Mouse (Mus musculus) liver, postnatal 0 days (tissue): ENCODE measurements around the gene Tarsl2.

Source experiments
- CTCF ChIP-seq: sonication (generic); IDR thresholded peaks from 2 replicates; pipeline ENCODE4 v1.5.1; 2016; ENCODE audit warnings: antibody characterized with exemption, low read depth
- EP300 ChIP-seq: IDR thresholded peaks from 2 replicates; pipeline ENCODE4 v1.6.1; 2016; ENCODE audit warnings: antibody characterized with exemption, low read depth, mild to moderate bottlenecking

DNA sequence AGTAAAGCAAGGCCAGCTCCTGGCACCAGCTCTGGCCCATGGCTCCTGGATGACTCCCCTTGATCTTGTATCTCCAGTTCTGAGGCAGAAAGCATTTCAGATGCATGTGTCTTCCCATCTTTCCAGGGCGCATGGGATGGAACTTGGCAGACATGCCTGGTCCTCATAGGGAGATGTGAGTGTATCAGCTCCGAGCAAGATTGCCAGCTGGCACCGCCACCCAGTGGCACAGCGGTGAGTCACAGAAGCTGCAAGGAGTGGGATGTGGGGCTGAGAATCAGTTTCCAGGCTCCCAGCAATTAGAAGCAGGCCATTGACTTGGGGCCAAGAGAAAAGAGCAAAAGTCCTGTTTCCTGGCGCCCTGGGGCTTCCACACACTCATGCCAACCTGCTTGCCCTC is 34.5 kb upstream of the Tarsl2 start:
- TF ChIP-seq CTCF = no peak
- TF ChIP-seq EP300 = no peak
